In genomic region chr16:18798841-18799240, GRCm38 (mm10) we compare ENCODE assay signal across 7 mouse cellular contexts. TPM values are rescaled to one million over a fixed set of nuclear protein-coding genes. Genes with fewer than 3 reads are reported as not detected.
DNase-seq lines count a peak whose midpoint lies in the region; ATAC-seq and TF ChIP-seq lines count a peak whose summit lies in the region.

No protein-coding gene starts in this region.

- peak; percentile 61; the same call in 1 of the 2 replicates for TF ChIP-seq CTCF in brain, embryonic 14.5 days (IDR thresholded peaks at IDR 0.05; ENCODE audit: borderline replicate concordance, extremely low read depth, insufficient read depth, insufficient read length)
- TF ChIP-seq CTCF in lung, postnatal 0 days (IDR thresholded peaks at IDR 0.05): peak; percentile 91

- no peaks in the 10 kb centered on the region for H3K27me3 ChIP-seq in lung, postnatal 0 days (replicated peaks; ENCODE audit: insufficient read depth, low read length)

- 0 out of 2 replicates have a peak, but pooled peaks cover 3% of the 10 kb centered on the region for H3K36me3 ChIP-seq in lung, postnatal 0 days (ENCODE audit: insufficient read depth, low read length)

- no peak for TF ChIP-seq EP300 in lung, postnatal 0 days (IDR thresholded peaks at IDR 0.05)

- H3K9me3 ChIP-seq in lung, postnatal 0 days (ENCODE audit: low read length): no peaks in the 10 kb centered on the region

- no peak overlapping the region for H3K9ac ChIP-seq in lung, postnatal 0 days (replicated peaks; ENCODE audit: low read depth)

- DNase-seq in urinary bladder, postnatal 25 days (ENCODE audit: low spot score): peak; percentile 29
- DNase-seq in urinary bladder, postnatal 4 days (ENCODE audit: low spot score in 2 of 2): no peak
- peak; percentile 51 for DNase-seq in brain, embryonic 14.5 days (ENCODE audit: low read depth)
- DNase-seq in frontal cortex, postnatal 14 days (ENCODE audit: low spot score in 2 of 2): peak; percentile 58 to 78
- DNase-seq in kidney, postnatal 10 days: peak; percentile 77
- peak; percentile 49 for DNase-seq in lung, postnatal 0 days (ENCODE audit: low spot score)
- DNase-seq in right cerebral cortex, postnatal 10 days (ENCODE audit: low spot score in 2 of 2): peak; percentile 80 to 85

- TF ChIP-seq POLR2A in brain, embryonic 14.5 days (IDR thresholded peaks at IDR 0.05; ENCODE audit: borderline replicate concordance, extremely low read depth, insufficient read depth, insufficient read length, poor library complexity, severe bottlenecking): no peak

- H3K4me3 ChIP-seq in lung, postnatal 0 days (ENCODE audit: low read depth, low read length): no peak overlapping the region

- 65% methylated on average over 2 of the region's 2 CpGs for WGBS in lung, postnatal 0 days

- H3K27ac ChIP-seq in lung, postnatal 0 days (ENCODE audit: low read length): no peak overlapping the region

- H3K4me2 ChIP-seq in lung, postnatal 0 days (replicated peaks; ENCODE audit: low read depth, low read length): no peak overlapping the region

- peak; percentile 59; the same call in 1 of the 2 replicates for ATAC-seq in lung, postnatal 0 days

- H3K4me1 ChIP-seq in lung, postnatal 0 days (ENCODE audit: insufficient read depth, low read depth, low read length): no peaks in the 10 kb centered on the region

RNA-seq across cellular contexts. Expression of gene Ufd1, which starts 12.7 kb away (rescaled TPM):
- polyA plus RNA-seq in brain, embryonic 14.5 days (2012; rRNA removed): 64.1 and 68.2 TPM in 2 replicates
- polyA plus RNA-seq in lung, postnatal 0 days (2015; fragmentation: Nextera tagmentation; extraction: Ambion mirVana): 75.4 and 81.7 TPM in 2 replicates

RNA-seq across cellular contexts. Expression of gene Cdc45, which starts 12.9 kb away (rescaled TPM):
- polyA plus RNA-seq in brain, embryonic 14.5 days (2012; rRNA removed): 17.7 and 34.0 TPM in 2 replicates
- 4.8 and 6.0 TPM in 2 replicates for polyA plus RNA-seq in lung, postnatal 0 days (2015; fragmentation: Nextera tagmentation; extraction: Ambion mirVana)

RNA-seq across cellular contexts. Expression of gene Cldn5, which starts 22.2 kb away (rescaled TPM):
- polyA plus RNA-seq in brain, embryonic 14.5 days (2012; rRNA removed): 115 and 122 TPM in 2 replicates
- polyA plus RNA-seq in lung, postnatal 0 days (2015; fragmentation: Nextera tagmentation; extraction: Ambion mirVana): 400 and 432 TPM in 2 replicates

RNA-seq across cellular contexts. Expression of gene 2510002D24Rik, which starts 37.5 kb away (rescaled TPM):
- 35.8 and 39.8 TPM in 2 replicates for polyA plus RNA-seq in brain, embryonic 14.5 days (2012; rRNA removed)
- 23.7 and 28.9 TPM in 2 replicates for polyA plus RNA-seq in lung, postnatal 0 days (2015; fragmentation: Nextera tagmentation; extraction: Ambion mirVana)

RNA-seq across cellular contexts. Expression of gene Gm28539, which starts 37.5 kb away (rescaled TPM):
- polyA plus RNA-seq in brain, embryonic 14.5 days (2012; rRNA removed): 1.4 TPM in 1 of 2 replicates, not detected in the other
- polyA plus RNA-seq in lung, postnatal 0 days (2015; fragmentation: Nextera tagmentation; extraction: Ambion mirVana): not detected in 2 replicates

Comparison
In these comparisons a context has a peak if more than half of its experiments do, and no peak if none do; other contexts are left out.
1. DNase-seq: peak in urinary bladder, postnatal 25 days (single experiment), brain, embryonic 14.5 days (single experiment), frontal cortex, postnatal 14 days (2 of 2), kidney, postnatal 10 days (single experiment), lung, postnatal 0 days (single experiment) and right cerebral cortex, postnatal 10 days (2 of 2); none in urinary bladder, postnatal 4 days (0 of 2).